Mouse (Mus musculus) midbrain, embryonic 11.5 days (tissue): ENCODE measurements at regions not wholly inside any gene's neighbourhood (a gene's known extent, or its start where the extent isn't known, plus 50 kb on each side); places are given as distances from the start of the nearest gene placed in this dataset.

ENCODE experiments used
- ATAC-seq: fragments of 200-750 bp; cut with Nextera tagmentation; 2 replicates; pipeline ENCODE4 v1.8.0; 2017; ENCODE audit warnings: moderate TSS enrichment, moderate library complexity; ENCODE audit not compliant: low FRiP score
- DNase-seq: peaks from one replicate; pipeline ENCODE4 v3.0.0; 2015; ENCODE audit warnings: low spot score; ENCODE audit errors: missing footprints
- H3K27ac ChIP-seq: fragments of 300-500 bp; sonication (generic); 2 replicates; pipeline ENCODE4 v1.5.1; 2014; ENCODE audit warnings: low read depth, low read length
- H3K27me3 ChIP-seq: fragments of 300-500 bp; sonication (generic); 2 replicates; pipeline ENCODE4 v1.6.1; 2014; ENCODE audit warnings: mild to moderate bottlenecking, low read length, moderate library complexity, mixed read lengths; ENCODE audit not compliant: control insufficient read depth, insufficient read depth
- H3K36me3 ChIP-seq: fragments of 300-500 bp; sonication (generic); 2 replicates; pipeline ENCODE4 v1.6.1; 2014; ENCODE audit warnings: mild to moderate bottlenecking, low read length, moderate library complexity, mixed read lengths; ENCODE audit not compliant: control insufficient read depth, insufficient read depth
- H3K4me1 ChIP-seq: fragments of 300-500 bp; sonication (generic); 2 replicates; pipeline ENCODE4 v1.6.1; 2014; ENCODE audit warnings: low read length; ENCODE audit not compliant: control insufficient read depth, insufficient read depth
- H3K4me2 ChIP-seq: fragments of 300-500 bp; sonication (generic); 2 replicates; pipeline ENCODE4 v1.6.1; 2014; ENCODE audit warnings: mild to moderate bottlenecking, moderate library complexity
- H3K4me3 ChIP-seq: fragments of 300-500 bp; sonication (generic); 2 replicates; pipeline ENCODE4 v1.5.1; 2014; ENCODE audit warnings: low read depth, low read length
- H3K9ac ChIP-seq: fragments of 300-500 bp; sonication (generic); 2 replicates; pipeline ENCODE4 v1.6.1; 2014; ENCODE audit warnings: low read length
- H3K9me3 ChIP-seq: fragments of 300-500 bp; sonication (generic); 2 replicates; pipeline ENCODE4 v1.6.1; 2016; ENCODE audit warnings: low read length; ENCODE audit not compliant: control insufficient read depth
- WGBS: fragments of 180-500 bp; shearing (Covaris S2); extraction: QIAGEN DNeasy Blood & Tissue Kit; methylation state at CpG from one replicate; pipeline ENCODE4 v1.1.7; 2014; 5-methylcytosine and 5-hydroxymethylcytosine counted together

DNA sequence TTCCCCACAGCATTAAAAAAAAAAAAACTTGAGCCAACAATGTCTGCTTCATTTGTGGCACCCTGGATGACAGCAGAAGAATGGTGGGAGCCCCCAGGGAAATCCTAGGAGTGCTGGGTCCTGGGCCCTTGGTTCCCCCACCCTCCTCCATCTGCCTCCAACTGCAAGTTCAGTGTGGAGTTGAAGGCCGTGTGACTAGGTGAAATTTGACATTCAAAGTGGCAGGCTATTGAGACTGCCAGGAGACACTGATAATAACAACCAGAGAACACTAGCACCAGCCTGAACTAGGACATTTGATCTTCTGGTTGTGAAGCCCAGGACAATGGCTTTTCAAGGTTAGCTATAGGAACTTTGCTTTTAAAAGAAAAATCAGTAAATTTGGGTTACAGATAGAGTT, 74.0 kb downstream of the Adamts15 start:
- no peak overlapping the region for H3K4me2 ChIP-seq
- no peaks in the 10 kb centered on the region for H3K9me3 ChIP-seq
- no peak overlapping the region for H3K27ac ChIP-seq
- WGBS, result 63% methylated on average over 1 of the region's 1 CpGs
- no peaks in the 10 kb centered on the region for H3K4me1 ChIP-seq
- no peaks in the 10 kb centered on the region for H3K36me3 ChIP-seq
- no peaks in the 10 kb centered on the region for H3K27me3 ChIP-seq
- DNase-seq (no peak), ATAC-seq (no peak)
- H3K9ac ChIP-seq, result no peak overlapping the region
- no peak overlapping the region for H3K4me3 ChIP-seq

- no peak for DNase-seq
- WGBS, result 69% methylated on average over 10 of the region's 10 CpGs
- no peak overlapping the region for H3K27ac ChIP-seq
- H3K27me3 ChIP-seq, result no peaks in the 10 kb centered on the region
- ATAC-seq, result no peak
- H3K9ac ChIP-seq, result no peak overlapping the region
- no peaks in the 10 kb centered on the region for H3K9me3 ChIP-seq
- no peak overlapping the region for H3K4me2 ChIP-seq
- no peaks in the 10 kb centered on the region for H3K4me1 ChIP-seq
- no peak overlapping the region for H3K4me3 ChIP-seq
- H3K36me3 ChIP-seq, result no peaks in the 10 kb centered on the region
These were observed 76.5 kb downstream of the Adamts15 start for GRCm38 (mm10) chr9:30845609-30846290.

GRCm38 (mm10) chr9:30844079-30844563, 78.1 kb downstream of the Adamts15 start:
- H3K4me3 ChIP-seq, result no peak overlapping the region
- H3K36me3 ChIP-seq, result no peaks in the 10 kb centered on the region
- no peaks in the 10 kb centered on the region for H3K27me3 ChIP-seq
- ATAC-seq, result no peak
- WGBS, result 79% methylated on average over 8 of the region's 8 CpGs
- H3K9ac ChIP-seq, result no peak overlapping the region
- no peaks in the 10 kb centered on the region for H3K9me3 ChIP-seq
- no peak overlapping the region for H3K4me2 ChIP-seq
- no peak overlapping the region for H3K27ac ChIP-seq
- no peaks in the 10 kb centered on the region for H3K4me1 ChIP-seq
- no peak for DNase-seq

- Histone ChIP-seq H3K4me3 (no peak overlapping the region), H3K27me3 (no peaks in the 10 kb centered on the region), H3K9ac (no peak overlapping the region), H3K36me3 (no peaks in the 10 kb centered on the region), H3K4me2 (no peak overlapping the region), H3K4me1 (no peaks in the 10 kb centered on the region), H3K9me3 (no peaks in the 10 kb centered on the region), H3K27ac (no peak overlapping the region)
- WGBS, result 62% methylated on average over 4 of the region's 4 CpGs
- no peak for ATAC-seq
- no peak for DNase-seq
These were observed 87.3 kb downstream of the Adamts15 start for GRCm38 (mm10) chr9:30834908-30835307.

DNA sequence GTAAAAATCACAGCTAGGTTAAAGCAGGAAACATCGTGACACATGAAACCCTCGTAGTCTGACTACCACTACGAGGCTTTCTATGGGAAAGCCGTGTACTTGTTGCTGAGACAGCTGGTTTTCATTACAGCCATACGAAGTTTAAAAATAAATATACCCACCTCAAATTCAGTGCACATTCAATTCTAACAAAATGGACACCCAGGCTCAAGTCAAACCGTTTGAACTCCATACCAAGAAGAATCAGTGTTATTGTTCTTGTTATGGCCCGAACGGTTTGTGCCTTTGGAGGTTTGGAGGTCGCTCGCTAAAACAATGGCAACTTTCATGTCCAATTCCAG, 87.7 kb downstream of the Adamts15 start:
- H3K9ac ChIP-seq, result no peak overlapping the region
- no peaks in the 10 kb centered on the region for H3K27me3 ChIP-seq
- DNase-seq (no peak), ATAC-seq (no peak)
- H3K4me3 ChIP-seq, result no peak overlapping the region
- 78% methylated on average over 10 of the region's 10 CpGs for WGBS
- no peaks in the 10 kb centered on the region for H3K36me3 ChIP-seq
- H3K4me2 ChIP-seq, result no peak overlapping the region
- no peaks in the 10 kb centered on the region for H3K4me1 ChIP-seq
- no peak overlapping the region for H3K27ac ChIP-seq
- H3K9me3 ChIP-seq, result no peaks in the 10 kb centered on the region

DNA sequence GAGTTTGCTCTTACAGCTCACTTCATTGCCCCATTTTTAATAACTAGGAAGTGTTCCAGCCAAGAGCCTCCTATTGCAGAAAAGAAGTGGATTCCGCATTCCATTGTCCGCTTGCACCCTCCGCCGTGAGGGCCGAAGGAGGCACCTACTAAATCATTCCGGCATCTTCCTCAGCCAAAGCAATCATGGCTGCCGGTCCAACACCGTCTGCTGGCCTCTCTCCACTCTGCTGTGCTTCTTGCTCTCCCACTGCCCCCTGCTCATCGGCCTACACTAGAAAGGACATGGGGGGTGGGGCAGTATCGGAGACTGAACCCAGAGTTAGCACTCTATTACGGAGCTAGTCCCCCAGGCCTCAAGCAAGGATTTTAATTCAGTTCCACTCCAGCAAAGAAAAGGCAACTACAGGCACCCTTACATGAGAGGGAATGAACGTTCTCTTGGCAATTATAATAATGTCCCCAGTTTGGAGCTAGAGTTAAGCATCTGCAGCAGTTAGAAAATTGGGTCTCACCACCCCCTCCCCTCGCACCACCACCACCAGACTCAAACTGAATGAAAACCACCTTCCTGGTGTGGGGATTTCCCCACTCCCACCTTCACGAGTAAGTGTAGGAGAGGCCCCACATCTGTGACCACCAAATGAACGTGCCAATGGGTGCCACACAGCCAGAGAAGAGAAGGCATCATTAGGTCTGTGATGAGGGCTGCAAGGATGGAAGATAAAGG, 88.3 kb downstream of the Adamts15 start:
- DNase-seq (no peak), ATAC-seq (no peak)
- H3K4me2 ChIP-seq, result no peak overlapping the region
- no peaks in the 10 kb centered on the region for H3K27me3 ChIP-seq
- no peaks in the 10 kb centered on the region for H3K9me3 ChIP-seq
- H3K4me1 ChIP-seq, result no peaks in the 10 kb centered on the region
- H3K4me3 ChIP-seq, result no peak overlapping the region
- no peak overlapping the region for H3K9ac ChIP-seq
- 84% methylated on average over 15 of the region's 15 CpGs for WGBS
- no peak overlapping the region for H3K27ac ChIP-seq
- no peaks in the 10 kb centered on the region for H3K36me3 ChIP-seq

DNA sequence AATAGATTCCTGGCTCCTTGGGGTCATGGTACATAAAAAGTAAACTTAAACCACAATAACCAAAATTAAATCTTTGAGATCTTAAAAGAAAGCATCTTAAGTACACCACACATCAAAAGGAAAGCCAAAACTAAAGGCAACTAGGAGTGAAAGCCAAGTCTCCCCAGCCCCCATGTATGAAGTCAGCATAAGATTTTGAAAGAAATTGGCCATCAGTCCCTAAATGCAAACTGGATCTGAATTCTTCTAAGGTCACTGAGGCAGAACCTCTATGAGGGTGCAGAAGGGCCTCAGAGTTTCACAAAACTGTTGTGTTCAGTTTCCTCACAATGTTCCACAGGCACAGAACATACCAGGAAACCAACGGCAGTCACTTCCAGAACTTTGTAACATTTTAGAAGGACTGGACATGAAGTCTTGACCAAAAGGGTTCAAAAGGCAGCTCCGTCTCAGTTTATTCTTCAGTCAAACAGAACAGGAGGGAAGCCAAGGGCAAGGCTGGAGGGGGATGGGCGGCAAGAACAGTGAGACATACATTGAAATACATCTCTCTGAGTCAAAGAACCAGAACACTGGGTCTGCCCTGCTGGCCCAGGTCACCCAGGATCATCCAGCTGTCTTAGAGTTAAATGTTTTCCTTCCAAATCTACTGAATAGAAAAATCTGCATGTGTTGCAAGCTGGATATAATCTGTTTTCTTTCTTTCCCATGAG, 92.9 kb downstream of the Adamts15 start:
- ATAC-seq, result no peak
- no peak overlapping the region for H3K4me2 ChIP-seq
- H3K9me3 ChIP-seq, result no peaks in the 10 kb centered on the region
- no peak overlapping the region for H3K4me3 ChIP-seq
- DNase-seq, result no peak
- H3K9ac ChIP-seq, result no peak overlapping the region
- no peaks in the 10 kb centered on the region for H3K4me1 ChIP-seq
- H3K36me3 ChIP-seq, result no peaks in the 10 kb centered on the region
- H3K27me3 ChIP-seq, result no peaks in the 10 kb centered on the region
- no peak overlapping the region for H3K27ac ChIP-seq
- WGBS, result 91% methylated on average over 3 of the region's 3 CpGs

DNA sequence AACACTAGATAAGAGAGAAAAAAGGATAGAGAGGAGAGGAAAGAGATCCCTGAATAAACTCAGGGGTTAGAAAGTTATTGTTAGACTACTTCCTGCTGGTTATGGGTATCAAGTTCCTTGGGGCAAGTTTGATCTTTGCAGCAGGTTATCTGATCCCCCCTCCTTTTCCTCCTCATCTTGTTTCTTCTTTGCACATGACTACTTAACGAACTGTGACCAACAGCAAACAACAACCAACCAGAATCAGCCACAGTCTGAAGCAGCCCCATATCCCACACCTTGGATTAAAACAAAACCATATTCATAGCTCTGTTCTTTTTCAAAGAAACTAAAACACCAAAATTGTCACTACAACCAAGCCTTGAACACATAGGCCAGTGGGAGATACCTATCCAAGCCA, 94.5 kb downstream of the Adamts15 start:
- Histone ChIP-seq H3K4me3 (no peak overlapping the region), H3K4me1 (no peaks in the 10 kb centered on the region), H3K9ac (no peak overlapping the region)

GRCm38 (mm10) chr9:30824056-30824625, 98.1 kb downstream of the Adamts15 start:
- Histone ChIP-seq H3K27me3 (no peaks in the 10 kb centered on the region), H3K4me3 (no peak overlapping the region), H3K27ac (no peak overlapping the region), H3K36me3 (no peaks in the 10 kb centered on the region), H3K4me1 (no peaks in the 10 kb centered on the region), H3K4me2 (no peak overlapping the region), H3K9ac (no peak overlapping the region), H3K9me3 (no peaks in the 10 kb centered on the region)
- ATAC-seq (no peak), DNase-seq (no peak)
- 78% methylated on average over 4 of the region's 4 CpGs for WGBS

More for the DNA sequence above, 94.5 kb downstream of the Adamts15 start:
- Histone ChIP-seq H3K36me3 (no peaks in the 10 kb centered on the region), H3K9me3 (no peaks in the 10 kb centered on the region), H3K4me2 (no peak overlapping the region), H3K27ac (no peak overlapping the region), H3K27me3 (no peaks in the 10 kb centered on the region)
- DNase-seq (no peak), ATAC-seq (no peak)
- WGBS, result 74% methylated on average over 1 of the region's 1 CpGs
